Mouse (Mus musculus): ENCODE measurements around the gene Zfp800. TPM values are rescaled to one million over a fixed set of nuclear protein-coding genes. Genes with fewer than 3 reads are reported as not detected.

Gene Zfp800
- polyA plus RNA-seq, 1 experiment from 2014 or later = 26.0 TPM

DNA sequence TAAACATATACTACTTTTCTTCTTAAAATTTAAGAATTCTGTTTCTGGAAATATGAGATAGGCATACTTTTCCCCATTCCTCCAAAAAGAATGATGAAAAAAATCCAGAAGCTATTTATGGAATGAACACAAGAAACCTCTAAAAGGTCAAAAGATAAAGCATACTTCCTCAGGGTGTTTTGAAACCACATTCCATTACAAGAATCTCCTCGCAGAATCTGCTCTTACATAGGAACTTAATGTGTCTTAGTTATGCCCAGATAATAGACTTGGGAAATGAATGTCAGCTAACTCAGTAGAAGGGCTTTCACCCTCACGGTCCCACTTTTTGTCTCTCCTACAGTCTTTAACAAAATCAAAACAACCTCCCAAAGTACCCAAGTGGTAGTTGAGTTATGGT, 203.9 kb downstream of the Zfp800 start:
- WGBS = 60% methylated on average over 2 of the region's 2 CpGs
- Histone ChIP-seq H3K9ac (ENCODE audit: low read length) (no peak overlapping the region), H3K27me3 (ENCODE audit: control insufficient read depth, insufficient read depth, low read length) (no peaks in the 10 kb centered on the region), H3K36me3 (ENCODE audit: control insufficient read depth, insufficient read depth, low read length) (no peaks in the 10 kb centered on the region), H3K9me3 (ENCODE audit: control insufficient read depth, low read length) (no peaks in the 10 kb centered on the region), H3K4me3 (ENCODE audit: low read depth, low read length) (no peak overlapping the region), H3K4me2 (ENCODE audit: low read depth, low read length, severe bottlenecking) (no peak overlapping the region), H3K4me1 (replicated peaks; ENCODE audit: control insufficient read depth, insufficient read depth, low read length) (no peaks in the 10 kb centered on the region), H3K27ac (ENCODE audit: low read depth, low read length) (no peak overlapping the region)
- ATAC-seq (replicated peaks; ENCODE audit: low FRiP score) (no peak), DNase-seq (ENCODE audit: low spot score) (no peak)

DNA sequence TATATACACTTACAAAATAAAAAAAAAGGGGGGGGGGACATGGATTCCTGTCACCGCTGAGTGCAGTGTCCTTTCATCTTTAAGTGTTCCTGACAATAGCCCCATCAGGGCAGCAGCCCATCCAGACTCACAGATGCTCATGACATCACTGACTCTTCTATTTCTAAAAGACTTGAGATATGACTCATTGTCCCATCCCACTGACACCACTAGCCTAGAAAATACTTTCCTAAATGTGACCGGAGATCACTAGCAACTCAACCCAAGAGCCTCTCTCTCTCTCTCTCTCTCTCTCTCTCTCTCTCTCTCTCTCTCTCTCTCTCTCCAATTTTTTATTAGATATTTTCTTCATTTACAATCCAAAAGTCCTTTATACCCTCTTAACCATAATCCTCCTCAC, 205.9 kb downstream of the Zfp800 start:
- H3K4me2 ChIP-seq (ENCODE audit: low read depth, low read length, severe bottlenecking) = no peak overlapping the region
- no peak for ATAC-seq (replicated peaks; ENCODE audit: low FRiP score)
- no peaks in the 10 kb centered on the region for H3K4me1 ChIP-seq (replicated peaks; ENCODE audit: control insufficient read depth, insufficient read depth, low read length)

More for the DNA sequence above, 205.9 kb downstream of the Zfp800 start:
- H3K9me3 ChIP-seq (ENCODE audit: control insufficient read depth, low read length) = no peaks in the 10 kb centered on the region
- no peaks in the 10 kb centered on the region for H3K27me3 ChIP-seq (ENCODE audit: control insufficient read depth, insufficient read depth, low read length)
- no peak overlapping the region for H3K27ac ChIP-seq (ENCODE audit: low read depth, low read length)
- no peak overlapping the region for H3K4me3 ChIP-seq (ENCODE audit: low read depth, low read length)
- no peaks in the 10 kb centered on the region for H3K36me3 ChIP-seq (ENCODE audit: control insufficient read depth, insufficient read depth, low read length)
- 92% methylated on average over 2 of the region's 2 CpGs for WGBS
- no peak for DNase-seq (ENCODE audit: low spot score)
- H3K9ac ChIP-seq (ENCODE audit: low read length) = no peak overlapping the region

Other genes starting within 250 kb of the Zfp800 start
- gene Arf5, start 25.6 kb upstream of the Zfp800 start, polyA plus RNA-seq (2014; fragmentation: Nextera tagmentation; extraction: Ambion mirVana) = 301 and 329 TPM in 2 replicates
- gene Fscn3, start 29.8 kb upstream of the Zfp800 start, polyA plus RNA-seq (2014; fragmentation: Nextera tagmentation; extraction: Ambion mirVana) = not detected in 2 replicates
- gene Gcc1, start 30.4 kb upstream of the Zfp800 start, polyA plus RNA-seq (2014; fragmentation: Nextera tagmentation; extraction: Ambion mirVana) = 9.3 and 10.4 TPM in 2 replicates
- not detected in 2 replicates for gene Pax4, start 51.3 kb upstream of the Zfp800 start, polyA plus RNA-seq (2014; fragmentation: Nextera tagmentation; extraction: Ambion mirVana)
- 104 and 105 TPM in 2 replicates for gene Snd1, start 77.1 kb upstream of the Zfp800 start, polyA plus RNA-seq (2014; fragmentation: Nextera tagmentation; extraction: Ambion mirVana)